Comparison of ENCODE assay signal across 30 mouse cellular contexts in genomic region chr8:121033299-121034013, GRCm38 (mm10). TPM values are rescaled to one million over a fixed set of nuclear protein-coding genes. Genes with fewer than 3 reads are reported as not detected.
DNase-seq lines count a peak whose midpoint lies in the region; ATAC-seq lines count a peak whose summit lies in the region.
"Had no signal": no experiment of that assay in that cellular context is flagged by ENCODE, and none has a peak within 500 bp of the region (broad histone marks: within the 10 kb centered on the region; RNA-seq: fewer than 3 reads in every experiment).

No protein-coding gene starts in this region.

- H3K27ac ChIP-seq in hindbrain, embryonic 10.5 days, result no peak overlapping the region
- H3K27ac ChIP-seq in hindbrain, embryonic 16.5 days (ENCODE audit: low read depth, low read length), result no peak overlapping the region
- no peak overlapping the region for H3K27ac ChIP-seq in midbrain, embryonic 11.5 days (ENCODE audit: low read depth, low read length)
- H3K27ac ChIP-seq in midbrain, embryonic 14.5 days (replicated peaks; ENCODE audit: low read depth, low read length), result no peak overlapping the region
- H3K27ac ChIP-seq in limb, embryonic 13.5 days, result no peak overlapping the region
- H3K27ac ChIP-seq: hindbrain, embryonic 15.5 days; layer of hippocampus, adult 2 months; left cerebral cortex, adult 2 months; liver, embryonic 14.5 days; macrophage; neural tube, embryonic 12.5 days had no signal

- H3K9me3 ChIP-seq in hindbrain, embryonic 10.5 days, result no peaks in the 10 kb centered on the region
- H3K9me3 ChIP-seq in hindbrain, embryonic 16.5 days (ENCODE audit: control insufficient read depth, low read length), result no peaks in the 10 kb centered on the region
- no peaks in the 10 kb centered on the region for H3K9me3 ChIP-seq in midbrain, embryonic 11.5 days (ENCODE audit: control insufficient read depth, low read length)
- H3K9me3 ChIP-seq in midbrain, embryonic 14.5 days (ENCODE audit: control insufficient read depth, low read length), result no peaks in the 10 kb centered on the region
- H3K9me3 ChIP-seq in limb, embryonic 13.5 days, result no peaks in the 10 kb centered on the region
- H3K9me3 ChIP-seq: hindbrain, embryonic 15.5 days; neural tube, embryonic 12.5 days had no signal

- no peak overlapping the region for H3K4me2 ChIP-seq in hindbrain, embryonic 16.5 days (ENCODE audit: low read length)
- H3K4me2 ChIP-seq in midbrain, embryonic 11.5 days, result no peak overlapping the region
- H3K4me2 ChIP-seq in midbrain, embryonic 14.5 days (ENCODE audit: low read length), result no peak overlapping the region
- H3K4me2 ChIP-seq in limb, embryonic 13.5 days (replicated peaks), result no peak overlapping the region
- H3K4me2 ChIP-seq: heart, embryonic 11.5 days; hindbrain, embryonic 15.5 days; neural tube, embryonic 12.5 days had no signal

- H3K27me3 ChIP-seq in hindbrain, embryonic 10.5 days (ENCODE audit: insufficient read depth, poor library complexity, severe bottlenecking), result peaks cover 66% of the 10 kb centered on the region
- H3K27me3 ChIP-seq in hindbrain, embryonic 16.5 days (replicated peaks; ENCODE audit: control insufficient read depth, insufficient read depth, low read length), result no peaks in the 10 kb centered on the region
- H3K27me3 ChIP-seq in midbrain, embryonic 11.5 days (ENCODE audit: control insufficient read depth, insufficient read depth, low read length), result no peaks in the 10 kb centered on the region
- H3K27me3 ChIP-seq in midbrain, embryonic 14.5 days (ENCODE audit: control insufficient read depth, insufficient read depth, low read length), result no peaks in the 10 kb centered on the region
- peaks cover 87% of the 10 kb centered on the region for H3K27me3 ChIP-seq in limb, embryonic 13.5 days
- H3K27me3 ChIP-seq: hindbrain, embryonic 15.5 days had no signal

- H3K4me3 ChIP-seq in hindbrain, embryonic 10.5 days, result no peak overlapping the region
- H3K4me3 ChIP-seq in hindbrain, embryonic 16.5 days (ENCODE audit: low read length), result no peak overlapping the region
- no peak overlapping the region for H3K4me3 ChIP-seq in midbrain, embryonic 11.5 days (ENCODE audit: low read depth, low read length)
- no peak overlapping the region for H3K4me3 ChIP-seq in midbrain, embryonic 14.5 days (replicated peaks; ENCODE audit: low read depth, low read length)
- no peak overlapping the region for H3K4me3 ChIP-seq in limb, embryonic 13.5 days
- H3K4me3 ChIP-seq: hindbrain, embryonic 15.5 days; layer of hippocampus, adult 2 months; left cerebral cortex, adult 2 months; neural tube, embryonic 12.5 days had no signal

- H3K4me1 ChIP-seq in hindbrain, embryonic 10.5 days (replicated peaks), result peaks cover 6% of the 10 kb centered on the region; the same call in 1 of the 2 replicates
- H3K4me1 ChIP-seq in hindbrain, embryonic 16.5 days (ENCODE audit: control insufficient read depth, insufficient read depth, low read depth, low read length), result no peaks in the 10 kb centered on the region
- no peaks in the 10 kb centered on the region for H3K4me1 ChIP-seq in midbrain, embryonic 11.5 days (ENCODE audit: control insufficient read depth, insufficient read depth, low read length)
- H3K4me1 ChIP-seq in midbrain, embryonic 14.5 days (ENCODE audit: control insufficient read depth, insufficient read depth, low read length), result no peaks in the 10 kb centered on the region
- H3K4me1 ChIP-seq in limb, embryonic 13.5 days, result peaks cover 18% of the 10 kb centered on the region
- H3K4me1 ChIP-seq: hindbrain, embryonic 15.5 days; neural tube, embryonic 12.5 days had no signal

- H3K36me3 ChIP-seq in hindbrain, embryonic 10.5 days, result no peaks in the 10 kb centered on the region
- H3K36me3 ChIP-seq in hindbrain, embryonic 16.5 days (ENCODE audit: control insufficient read depth, insufficient read depth, low read length), result no peaks in the 10 kb centered on the region
- H3K36me3 ChIP-seq in midbrain, embryonic 11.5 days (ENCODE audit: control insufficient read depth, insufficient read depth, low read length), result no peaks in the 10 kb centered on the region
- H3K36me3 ChIP-seq in midbrain, embryonic 14.5 days (ENCODE audit: control insufficient read depth, insufficient read depth, low read length), result no peaks in the 10 kb centered on the region
- H3K36me3 ChIP-seq in limb, embryonic 13.5 days, result no peaks in the 10 kb centered on the region
- H3K36me3 ChIP-seq: hindbrain, embryonic 15.5 days; neural tube, embryonic 12.5 days had no signal

- DNase-seq in hindbrain, embryonic 10.5 days (ENCODE audit: low spot score), result peak; percentile 11
- DNase-seq in midbrain, embryonic 11.5 days (ENCODE audit: low spot score, missing footprints), result peak; percentile 54
- no peak for DNase-seq in midbrain, embryonic 14.5 days
- no peak for DNase-seq in adrenal gland, adult 8-10 months
- no peak for DNase-seq in retina, embryonic 14.5 days (ENCODE audit: low spot score)
- DNase-seq: adrenal gland, postnatal 36 days; cerebellum, adult 2 months; cerebellum, postnatal 14 days; gastrocnemius, postnatal 14 days; kidney, adult 18-20 months; kidney, postnatal 10 days; liver; lung, adult 2 months; lung, postnatal 10 days; thymus, postnatal 14 days had no signal

- ATAC-seq in hindbrain, embryonic 16.5 days, result no peak
- ATAC-seq in midbrain, embryonic 11.5 days (ENCODE audit: low FRiP score), result no peak
- no peak for ATAC-seq in midbrain, embryonic 14.5 days (ENCODE audit: low FRiP score, low TSS enrichment)
- ATAC-seq in limb, embryonic 13.5 days (ENCODE audit: low FRiP score, low read depth), result peak; percentile 71
- ATAC-seq: CD4-positive, CD25-positive, alpha-beta regulatory T cell, adult 4 months; forebrain, embryonic 14.5 days; midbrain, embryonic 16.5 days had no signal

- WGBS in hindbrain, embryonic 10.5 days, result 78% methylated on average over 20 of the region's 20 CpGs
- WGBS in hindbrain, embryonic 16.5 days, result 76% methylated on average over 20 of the region's 20 CpGs
- 79% methylated on average over 20 of the region's 20 CpGs for WGBS in midbrain, embryonic 11.5 days
- 85% methylated on average over 20 of the region's 20 CpGs for WGBS in midbrain, embryonic 14.5 days
- WGBS in limb, embryonic 13.5 days, result 29% methylated on average over 20 of the region's 20 CpGs

- no peak overlapping the region for H3K9ac ChIP-seq in hindbrain, embryonic 16.5 days (ENCODE audit: low read depth, low read length)
- no peak overlapping the region for H3K9ac ChIP-seq in midbrain, embryonic 11.5 days (ENCODE audit: low read length)
- no peak overlapping the region for H3K9ac ChIP-seq in midbrain, embryonic 14.5 days (replicated peaks; ENCODE audit: low read length)
- H3K9ac ChIP-seq in limb, embryonic 13.5 days, result no peak overlapping the region; the same call in 1 of the 2 replicates
- H3K9ac ChIP-seq: hindbrain, embryonic 15.5 days; liver, embryonic 14.5 days; neural tube, embryonic 12.5 days had no signal

RNA-seq across cellular contexts. Expression of gene Foxf1, which starts 50.7 kb away (rescaled TPM):
- polyA plus RNA-seq in hindbrain, embryonic 10.5 days (2016; fragmentation: Nextera tagmentation; extraction: Ambion mirVana), result 3.9 and 4.9 TPM in 2 replicates
- polyA plus RNA-seq in hindbrain, embryonic 16.5 days (2015; fragmentation: Nextera tagmentation; extraction: Ambion mirVana), result 1.1 and 1.3 TPM in 2 replicates
- 0.17 and 0.20 TPM in 2 replicates for polyA plus RNA-seq in midbrain, embryonic 11.5 days (2014; fragmentation: Nextera tagmentation; extraction: Ambion mirVana)
- 0.12 and 0.97 TPM in 2 replicates for polyA plus RNA-seq in midbrain, embryonic 14.5 days (2014; fragmentation: Nextera tagmentation; extraction: Ambion mirVana)
- 0.43 and 0.86 TPM in 2 replicates for polyA plus RNA-seq in limb, embryonic 13.5 days (2015; fragmentation: Nextera tagmentation; extraction: Ambion mirVana)
- under 1 TPM; 0.17 to 0.46 (median 0.29) TPM for total RNA-seq in adrenal gland, adult 8-10 months (2022)
- total RNA-seq: granulocyte monocyte progenitor cell, adult 5-6 weeks; hematopoietic stem cell, adult 5-6 weeks; megakaryocyte-erythroid progenitor cell, adult 5-6 weeks had no signal

Comparison
In these comparisons a context has a peak if more than half of its experiments do, and no peak if none do; other contexts are left out.
1. DNase-seq: peak in hindbrain, embryonic 10.5 days (single experiment) and midbrain, embryonic 11.5 days (single experiment); none in midbrain, embryonic 14.5 days (single experiment), adrenal gland, adult 8-10 months (single experiment) and retina, embryonic 14.5 days (single experiment).